Mouse (Mus musculus): ENCODE data around the gene Abcc4. TPM values are rescaled to one million over a fixed set of nuclear protein-coding genes. Genes with fewer than 3 reads are reported as not detected.

Gene Abcc4
- polyA plus RNA-seq, 1 experiment from 2014 or later = 2.6 TPM

GRCm38 (mm10) chr14:118474226-118475099 lies 231.6 kb downstream of the Abcc4 start:
- H3K27ac ChIP-seq (ENCODE audit: low read depth, low read length) = no peak overlapping the region
- no peaks in the 10 kb centered on the region for H3K9me3 ChIP-seq (ENCODE audit: control insufficient read depth, low read length)
- H3K4me3 ChIP-seq (ENCODE audit: low read length) = peak overlapping the region; percentile 53
- H3K27me3 ChIP-seq (replicated peaks; ENCODE audit: control insufficient read depth, insufficient read depth, low read length) = peaks cover 6% of the 10 kb centered on the region
- peak overlapping the region; percentile 97 for H3K4me2 ChIP-seq (ENCODE audit: low read length)
- peak overlapping the region; percentile 57 for H3K9ac ChIP-seq (ENCODE audit: low read depth, low read length)
- H3K36me3 ChIP-seq (ENCODE audit: control insufficient read depth, insufficient read depth, low read length) = no peaks in the 10 kb centered on the region
- ATAC-seq = peak; percentile 59; the same call in 1 of the 2 replicates
- no peaks in the 10 kb centered on the region for H3K4me1 ChIP-seq (ENCODE audit: control insufficient read depth, insufficient read depth, low read depth, low read length)
- 13% methylated on average over 26 of the region's 26 CpGs for WGBS

GRCm38 (mm10) chr14:118473831-118474193 lies 232.2 kb downstream of the Abcc4 start:
- Histone ChIP-seq H3K36me3 (ENCODE audit: control insufficient read depth, insufficient read depth, low read length) (no peaks in the 10 kb centered on the region), H3K4me3 (ENCODE audit: low read length) (peak overlapping the region; percentile 53), H3K9ac (ENCODE audit: low read depth, low read length) (peak overlapping the region; percentile 57), H3K4me1 (ENCODE audit: control insufficient read depth, insufficient read depth, low read depth, low read length) (no peaks in the 10 kb centered on the region), H3K27me3 (replicated peaks; ENCODE audit: control insufficient read depth, insufficient read depth, low read length) (peaks cover 6% of the 10 kb centered on the region), H3K4me2 (ENCODE audit: low read length) (peak overlapping the region; percentile 97), H3K9me3 (ENCODE audit: control insufficient read depth, low read length) (no peaks in the 10 kb centered on the region), H3K27ac (ENCODE audit: low read depth, low read length) (no peak overlapping the region)
- ATAC-seq = peak; percentile 86
- 0% methylated on average over 29 of the region's 37 CpGs for WGBS

GRCm38 (mm10) chr14:118473188-118473830 lies 232.7 kb downstream of the Abcc4 start:
- no peaks in the 10 kb centered on the region for H3K4me1 ChIP-seq (ENCODE audit: control insufficient read depth, insufficient read depth, low read depth, low read length)
- H3K4me2 ChIP-seq (ENCODE audit: low read length) = peak overlapping the region; percentile 97
- 7% methylated on average over 20 of the region's 20 CpGs for WGBS
- no peaks in the 10 kb centered on the region for H3K36me3 ChIP-seq (ENCODE audit: control insufficient read depth, insufficient read depth, low read length)
- peak; percentile 72 for ATAC-seq
- H3K27me3 ChIP-seq (replicated peaks; ENCODE audit: control insufficient read depth, insufficient read depth, low read length) = peaks cover 6% of the 10 kb centered on the region
- H3K9ac ChIP-seq (ENCODE audit: low read depth, low read length) = peak overlapping the region; percentile 57
- no peaks in the 10 kb centered on the region for H3K9me3 ChIP-seq (ENCODE audit: control insufficient read depth, low read length)
- peak overlapping the region; percentile 53 for H3K4me3 ChIP-seq (ENCODE audit: low read length)
- no peak overlapping the region for H3K27ac ChIP-seq (ENCODE audit: low read depth, low read length)

GRCm38 (mm10) chr14:118465331-118465730 lies 240.7 kb downstream of the Abcc4 start:
- ATAC-seq = no peak
- no peaks in the 10 kb centered on the region for H3K4me1 ChIP-seq (ENCODE audit: control insufficient read depth, insufficient read depth, low read depth, low read length)
- no peak overlapping the region for H3K9ac ChIP-seq (ENCODE audit: low read depth, low read length)
- H3K4me3 ChIP-seq (ENCODE audit: low read length) = no peak overlapping the region
- no peak overlapping the region for H3K27ac ChIP-seq (ENCODE audit: low read depth, low read length)
- no peaks in the 10 kb centered on the region for H3K27me3 ChIP-seq (replicated peaks; ENCODE audit: control insufficient read depth, insufficient read depth, low read length)
- H3K36me3 ChIP-seq (ENCODE audit: control insufficient read depth, insufficient read depth, low read length) = no peaks in the 10 kb centered on the region
- WGBS = 96% methylated on average over 2 of the region's 2 CpGs
- no peak overlapping the region for H3K4me2 ChIP-seq (ENCODE audit: low read length)
- no peaks in the 10 kb centered on the region for H3K9me3 ChIP-seq (ENCODE audit: control insufficient read depth, low read length)

GRCm38 (mm10) chr14:118464401-118464800 lies 241.6 kb downstream of the Abcc4 start:
- H3K9me3 ChIP-seq (ENCODE audit: control insufficient read depth, low read length) = no peaks in the 10 kb centered on the region
- no peak overlapping the region for H3K4me2 ChIP-seq (ENCODE audit: low read length)
- H3K4me1 ChIP-seq (ENCODE audit: control insufficient read depth, insufficient read depth, low read depth, low read length) = no peaks in the 10 kb centered on the region
- H3K4me3 ChIP-seq (ENCODE audit: low read length) = no peak overlapping the region
- H3K27me3 ChIP-seq (replicated peaks; ENCODE audit: control insufficient read depth, insufficient read depth, low read length) = no peaks in the 10 kb centered on the region
- H3K9ac ChIP-seq (ENCODE audit: low read depth, low read length) = no peak overlapping the region
- no peak overlapping the region for H3K27ac ChIP-seq (ENCODE audit: low read depth, low read length)
- no peak for ATAC-seq
- 97% methylated on average over 3 of the region's 3 CpGs for WGBS
- H3K36me3 ChIP-seq (ENCODE audit: control insufficient read depth, insufficient read depth, low read length) = no peaks in the 10 kb centered on the region

- H3K27ac ChIP-seq (ENCODE audit: low read depth, low read length) = no peak overlapping the region
- no peaks in the 10 kb centered on the region for H3K9me3 ChIP-seq (ENCODE audit: control insufficient read depth, low read length)
- H3K4me3 ChIP-seq (ENCODE audit: low read length) = no peak overlapping the region
- 52% methylated on average over 4 of the region's 4 CpGs for WGBS
- no peaks in the 10 kb centered on the region for H3K4me1 ChIP-seq (ENCODE audit: control insufficient read depth, insufficient read depth, low read depth, low read length)
- H3K36me3 ChIP-seq (ENCODE audit: control insufficient read depth, insufficient read depth, low read length) = no peaks in the 10 kb centered on the region
- H3K4me2 ChIP-seq (ENCODE audit: low read length) = no peak overlapping the region
- no peak for ATAC-seq
- no peak overlapping the region for H3K9ac ChIP-seq (ENCODE audit: low read depth, low read length)
- H3K27me3 ChIP-seq (replicated peaks; ENCODE audit: control insufficient read depth, insufficient read depth, low read length) = no peaks in the 10 kb centered on the region
Measured at GRCm38 (mm10) chr14:118452572-118452971, 253.4 kb downstream of the Abcc4 start.

GRCm38 (mm10) chr14:118440155-118440554 lies 265.9 kb downstream of the Abcc4 start:
- H3K4me3 ChIP-seq (ENCODE audit: low read length) = no peak overlapping the region
- 81% methylated on average over 8 of the region's 8 CpGs for WGBS
- no peak overlapping the region for H3K27ac ChIP-seq (ENCODE audit: low read depth, low read length)
- no peaks in the 10 kb centered on the region for H3K36me3 ChIP-seq (ENCODE audit: control insufficient read depth, insufficient read depth, low read length)
- no peak overlapping the region for H3K4me2 ChIP-seq (ENCODE audit: low read length)
- no peak overlapping the region for H3K9ac ChIP-seq (ENCODE audit: low read depth, low read length)
- peaks cover 12% of the 10 kb centered on the region for H3K27me3 ChIP-seq (replicated peaks; ENCODE audit: control insufficient read depth, insufficient read depth, low read length)
- peaks cover 8% of the 10 kb centered on the region for H3K4me1 ChIP-seq (ENCODE audit: control insufficient read depth, insufficient read depth, low read depth, low read length)
- no peak for ATAC-seq
- no peaks in the 10 kb centered on the region for H3K9me3 ChIP-seq (ENCODE audit: control insufficient read depth, low read length)

GRCm38 (mm10) chr14:118437156-118437931 lies 268.7 kb downstream of the Abcc4 start:
- H3K27me3 ChIP-seq (replicated peaks; ENCODE audit: control insufficient read depth, insufficient read depth, low read length) = peaks cover 12% of the 10 kb centered on the region
- no peaks in the 10 kb centered on the region for H3K36me3 ChIP-seq (ENCODE audit: control insufficient read depth, insufficient read depth, low read length)
- H3K4me1 ChIP-seq (ENCODE audit: control insufficient read depth, insufficient read depth, low read depth, low read length) = peaks cover 8% of the 10 kb centered on the region
- peak overlapping the region; percentile 72 for H3K4me2 ChIP-seq (ENCODE audit: low read length)
- H3K4me3 ChIP-seq (ENCODE audit: low read length) = peak overlapping the region; percentile 53
- H3K27ac ChIP-seq (ENCODE audit: low read depth, low read length) = peak overlapping the region; percentile 56
- H3K9me3 ChIP-seq (ENCODE audit: control insufficient read depth, low read length) = no peaks in the 10 kb centered on the region
- WGBS = 1% methylated on average over 36 of the region's 36 CpGs
- ATAC-seq = peak; percentile 91
- H3K9ac ChIP-seq (ENCODE audit: low read depth, low read length) = peak overlapping the region; percentile 68

- Histone ChIP-seq H3K27me3 (replicated peaks; ENCODE audit: control insufficient read depth, insufficient read depth, low read length) (peaks cover 12% of the 10 kb centered on the region), H3K4me3 (ENCODE audit: low read length) (peak overlapping the region; percentile 53), H3K27ac (ENCODE audit: low read depth, low read length) (peak overlapping the region; percentile 56), H3K9ac (ENCODE audit: low read depth, low read length) (peak overlapping the region; percentile 68), H3K9me3 (ENCODE audit: control insufficient read depth, low read length) (no peaks in the 10 kb centered on the region), H3K36me3 (ENCODE audit: control insufficient read depth, insufficient read depth, low read length) (no peaks in the 10 kb centered on the region), H3K4me1 (ENCODE audit: control insufficient read depth, insufficient read depth, low read depth, low read length) (peaks cover 8% of the 10 kb centered on the region), H3K4me2 (ENCODE audit: low read length) (peak overlapping the region; percentile 72)
- under 1% methylated on average over 31 of the region's 31 CpGs for WGBS
- ATAC-seq = peak; percentile 89
Measured at GRCm38 (mm10) chr14:118436791-118437155, 269.2 kb downstream of the Abcc4 start.

Measured in hindbrain, embryonic 16.5 days (tissue).